28 mouse cellular contexts compared by ENCODE assay signal in genomic region chr12:42181646-42182045, GRCm38 (mm10).
DNase-seq lines count a peak whose midpoint lies in the region; ATAC-seq and TF ChIP-seq lines count a peak whose summit lies in the region.
"Had no signal": no experiment of that assay in that cellular context is flagged by ENCODE, and none has a peak within 500 bp of the region (broad histone marks: within the 10 kb centered on the region; RNA-seq: fewer than 3 reads in every experiment).

No protein-coding gene starts in this region.

- DNase-seq in lung, postnatal 25 days (ENCODE audit: low spot score), result peak; percentile 11
- no peak for DNase-seq in lung, adult 2 months
- DNase-seq in ES-CJ7 (ENCODE audit: low read depth, low spot score) (peak; percentile 53), ZHBTc4 (ENCODE audit: low read depth, low spot score) (peak; percentile 9)
- DNase-seq in adrenal gland, postnatal 25 days, result no peak
- no peak for DNase-seq in midbrain, embryonic 14.5 days
- DNase-seq: adrenal gland, postnatal 10 days; cerebellum, adult 11 months; cerebellum, adult 9-10 months; gastrocnemius, postnatal 10 days; heart, postnatal 36 days; kidney, adult 11 months; kidney, postnatal 25 days; liver, embryonic 13.5 days; lung, embryonic 14.5 days; right cerebral cortex, postnatal 4 days had no signal

- peak; percentile 39 to 67; a peak in 3 of 4 replicates for ATAC-seq in hematopoietic stem cell, adult 5-6 weeks (replicated peaks in 1 of 2; ENCODE audit: insufficient read depth in 1 of 2, low FRiP score in 2 of 2, low TSS enrichment in 1 of 2, low read depth in 1 of 2, poor library complexity in 2 of 2, severe bottlenecking in 2 of 2)
- no peak for ATAC-seq in hindbrain, embryonic 13.5 days (ENCODE audit: low FRiP score)
- no peak for ATAC-seq in midbrain, embryonic 14.5 days (ENCODE audit: low FRiP score, low TSS enrichment)
- ATAC-seq: forebrain, embryonic 13.5 days; inflammation-experienced regulatory T-cells, adult 6 months had no signal

- no peak overlapping the region for H3K4me3 ChIP-seq in lung, adult 2 months (replicated peaks; ENCODE audit: extremely low read depth, low read depth, low read length)
- H3K4me3 ChIP-seq in hindbrain, embryonic 13.5 days, result no peak overlapping the region
- no peak overlapping the region for H3K4me3 ChIP-seq in midbrain, embryonic 14.5 days (replicated peaks; ENCODE audit: low read depth, low read length)
- H3K4me3 ChIP-seq: erythroblast, embryonic 14.5 days; forebrain, embryonic 13.5 days; hindbrain, embryonic 15.5 days; kidney, embryonic 15.5 days; limb, embryonic 13.5 days; liver, embryonic 13.5 days; myocyte; neural tube, embryonic 12.5 days had no signal

- no peak overlapping the region for H3K9ac ChIP-seq in hindbrain, embryonic 13.5 days
- no peak overlapping the region for H3K9ac ChIP-seq in midbrain, embryonic 14.5 days (replicated peaks; ENCODE audit: low read length)
- H3K9ac ChIP-seq: forebrain, embryonic 13.5 days; hindbrain, embryonic 15.5 days; kidney, embryonic 15.5 days; limb, embryonic 13.5 days; liver, embryonic 13.5 days; lung, embryonic 14.5 days; neural tube, embryonic 12.5 days had no signal

- H3K4me2 ChIP-seq in hindbrain, embryonic 13.5 days, result no peak overlapping the region
- no peak overlapping the region for H3K4me2 ChIP-seq in midbrain, embryonic 14.5 days (ENCODE audit: low read length)
- H3K4me2 ChIP-seq: forebrain, embryonic 13.5 days; heart, embryonic 11.5 days; hindbrain, embryonic 15.5 days; kidney, embryonic 15.5 days; limb, embryonic 13.5 days; liver, embryonic 13.5 days; lung, embryonic 14.5 days; midbrain, embryonic 11.5 days; neural tube, embryonic 12.5 days had no signal

- no peaks in the 10 kb centered on the region for H3K36me3 ChIP-seq in hindbrain, embryonic 13.5 days
- H3K36me3 ChIP-seq in midbrain, embryonic 14.5 days (ENCODE audit: control insufficient read depth, insufficient read depth, low read length), result no peaks in the 10 kb centered on the region
- H3K36me3 ChIP-seq: hindbrain, embryonic 15.5 days; kidney, embryonic 15.5 days; limb, embryonic 13.5 days; liver, embryonic 13.5 days; neural tube, embryonic 12.5 days had no signal

- H3K4me1 ChIP-seq in lung, adult 2 months (ENCODE audit: control insufficient read depth, insufficient read depth, low read length), result no peaks in the 10 kb centered on the region
- no peaks in the 10 kb centered on the region for H3K4me1 ChIP-seq in hindbrain, embryonic 13.5 days (replicated peaks)
- no peaks in the 10 kb centered on the region for H3K4me1 ChIP-seq in midbrain, embryonic 14.5 days (ENCODE audit: control insufficient read depth, insufficient read depth, low read length)
- H3K4me1 ChIP-seq: forebrain, embryonic 13.5 days; hindbrain, embryonic 15.5 days; kidney, embryonic 15.5 days; limb, embryonic 13.5 days; liver, embryonic 13.5 days; neural tube, embryonic 12.5 days had no signal

- no peak for TF ChIP-seq CTCF in lung, adult 2 months (IDR thresholded peaks at IDR 0.05; ENCODE audit: insufficient read depth, low read length)

- no peak overlapping the region for H3K27ac ChIP-seq in hindbrain, embryonic 13.5 days
- no peak overlapping the region for H3K27ac ChIP-seq in midbrain, embryonic 14.5 days (replicated peaks; ENCODE audit: low read depth, low read length)
- H3K27ac ChIP-seq: forebrain, embryonic 13.5 days; hindbrain, embryonic 15.5 days; kidney, embryonic 15.5 days; limb, embryonic 13.5 days; liver, embryonic 13.5 days; neural tube, embryonic 12.5 days had no signal

- H3K27me3 ChIP-seq in hindbrain, embryonic 13.5 days, result no peaks in the 10 kb centered on the region
- no peaks in the 10 kb centered on the region for H3K27me3 ChIP-seq in midbrain, embryonic 14.5 days (ENCODE audit: control insufficient read depth, insufficient read depth, low read length)
- H3K27me3 ChIP-seq: forebrain, embryonic 13.5 days; hindbrain, embryonic 15.5 days; kidney, embryonic 15.5 days; limb, embryonic 13.5 days; liver, embryonic 13.5 days; neural tube, embryonic 12.5 days had no signal

- 50% methylated on average over 1 of the region's 1 CpGs for WGBS in lung, adult 2 months
- WGBS in hindbrain, embryonic 13.5 days, result 89% methylated on average over 1 of the region's 1 CpGs
- WGBS in midbrain, embryonic 14.5 days, result 76% methylated on average over 1 of the region's 1 CpGs

- no peak for TF ChIP-seq POLR2A in lung, adult 2 months (IDR thresholded peaks at IDR 0.05; ENCODE audit: borderline replicate concordance, extremely low read depth, low read depth, low read length)

- no peaks in the 10 kb centered on the region for H3K9me3 ChIP-seq in hindbrain, embryonic 13.5 days
- H3K9me3 ChIP-seq in midbrain, embryonic 14.5 days (ENCODE audit: control insufficient read depth, low read length), result no peaks in the 10 kb centered on the region
- H3K9me3 ChIP-seq: forebrain, embryonic 13.5 days; hindbrain, embryonic 15.5 days; kidney, embryonic 15.5 days; limb, embryonic 13.5 days; liver, embryonic 13.5 days; neural tube, embryonic 12.5 days had no signal

Comparison
In these comparisons a context has a peak if more than half of its experiments do, and no peak if none do; other contexts are left out.
1. DNase-seq: peak in lung, postnatal 25 days (single experiment), ES-CJ7 (single experiment) and ZHBTc4 (single experiment); none in lung, adult 2 months (single experiment), adrenal gland, postnatal 25 days (single experiment) and midbrain, embryonic 14.5 days (single experiment).
2. ATAC-seq: peak in hematopoietic stem cell, adult 5-6 weeks (2 of 2); none in hindbrain, embryonic 13.5 days (single experiment) and midbrain, embryonic 14.5 days (single experiment).